Mouse (Mus musculus) 3T3-L1 (cell line): ENCODE data around the gene Plpp7.
A peak's percentile ranks its signal among the peaks of the same experiment; 100 is the strongest.

ENCODE experiments used
- DNase-seq: peaks from one replicate; pipeline ENCODE4 v3.0.0-alpha.2; 2015; ENCODE audit warnings: low read depth, low spot score

Gene Plpp7

GRCm38 (mm10) chr2:32139377-32139776, 44.0 kb downstream of the Plpp7 start:
- no peak for DNase-seq

DNA sequence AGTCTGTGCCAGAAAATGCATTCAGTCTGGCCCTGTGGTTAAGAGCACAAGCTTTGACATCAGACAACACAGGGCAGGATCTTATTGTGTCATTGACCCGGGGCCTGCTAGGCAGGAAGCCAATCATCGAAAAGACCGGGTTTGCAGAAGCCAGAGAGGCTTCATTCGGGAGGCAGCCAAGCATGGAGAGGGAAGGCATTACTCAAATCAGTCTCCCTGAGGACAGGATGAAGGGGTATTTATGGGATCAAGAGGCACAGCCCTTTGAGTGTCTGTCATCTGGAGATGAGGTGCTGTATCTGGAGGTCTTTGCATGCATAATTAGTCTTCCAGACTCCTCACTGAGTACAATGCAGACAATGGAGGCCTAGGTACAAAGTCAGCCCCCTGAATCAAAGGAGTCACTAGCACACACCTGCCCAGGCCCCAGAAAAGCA, 45.2 kb downstream of the Plpp7 start:
- DNase-seq: peak; percentile 54

DNA sequence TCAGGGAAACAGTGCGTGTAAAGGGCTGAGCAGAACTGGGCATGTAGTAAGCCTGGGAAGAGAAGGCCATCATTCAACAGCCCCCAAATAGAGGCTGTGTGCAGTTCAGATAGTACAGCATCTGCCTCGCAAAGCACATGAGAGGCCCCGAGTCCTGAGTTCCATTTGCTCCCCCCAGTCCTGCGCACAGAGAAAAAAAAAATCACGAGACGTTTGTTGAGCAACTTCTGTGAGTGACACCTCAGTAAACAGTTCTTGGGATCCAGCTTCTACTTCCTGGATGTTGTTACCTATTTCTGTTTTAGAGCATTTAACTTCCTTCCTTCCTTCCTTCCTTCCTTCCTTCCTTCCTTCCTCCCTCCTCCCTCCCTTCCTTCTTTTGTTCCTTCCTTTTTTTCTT, 46.3 kb downstream of the Plpp7 start:
- DNase-seq: no peak

DNA sequence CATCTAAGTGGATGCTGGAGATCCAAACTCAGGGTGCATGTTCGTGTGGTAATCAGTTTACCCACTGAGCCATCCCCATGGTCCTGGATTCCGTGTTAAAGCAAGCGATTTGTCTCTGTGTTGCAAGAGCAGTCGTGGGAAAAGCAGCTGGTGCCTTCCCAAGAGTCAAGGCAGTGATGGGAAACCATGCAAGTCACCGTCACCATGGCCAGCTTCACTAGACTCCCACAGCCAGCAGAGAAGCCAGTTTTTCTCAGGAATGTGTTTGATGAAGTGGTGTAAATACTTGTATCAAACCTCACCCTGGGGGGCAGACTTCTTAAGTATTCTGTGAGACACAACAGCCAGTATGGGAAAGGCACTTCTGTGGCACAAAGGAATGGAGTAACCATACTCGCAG, 47.0 kb downstream of the Plpp7 start:
- no peak for DNase-seq

DNA sequence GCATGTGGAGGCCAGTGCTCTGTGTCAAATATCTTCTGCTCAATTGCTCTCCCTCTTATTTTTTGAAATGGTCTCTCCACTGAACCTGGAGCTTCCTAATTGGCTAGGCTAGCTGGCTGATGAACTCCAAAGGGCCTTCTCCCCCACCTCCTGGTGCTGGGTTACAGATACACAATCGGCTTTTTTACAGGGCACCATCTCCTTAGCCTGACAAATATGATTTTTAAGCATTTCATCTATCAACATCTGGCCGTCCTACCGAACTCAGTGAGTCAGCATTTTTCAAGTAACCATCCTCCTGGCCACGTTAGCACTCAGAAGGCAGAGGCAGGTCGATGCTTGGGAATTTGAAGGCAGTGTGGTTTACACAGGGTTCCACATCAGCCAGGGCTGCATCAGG, 49.3 kb downstream of the Plpp7 start:
- DNase-seq: no peak

- peak; percentile 55 for DNase-seq
These were observed 51.4 kb downstream of the Plpp7 start for GRCm38 (mm10) chr2:32146617-32147162.

GRCm38 (mm10) chr2:32150135-32150534, 54.8 kb downstream of the Plpp7 start:
- DNase-seq: no peak

- peak; percentile 50 for DNase-seq
These were observed 55.2 kb downstream of the Plpp7 start for GRCm38 (mm10) chr2:32150562-32150923.

DNA sequence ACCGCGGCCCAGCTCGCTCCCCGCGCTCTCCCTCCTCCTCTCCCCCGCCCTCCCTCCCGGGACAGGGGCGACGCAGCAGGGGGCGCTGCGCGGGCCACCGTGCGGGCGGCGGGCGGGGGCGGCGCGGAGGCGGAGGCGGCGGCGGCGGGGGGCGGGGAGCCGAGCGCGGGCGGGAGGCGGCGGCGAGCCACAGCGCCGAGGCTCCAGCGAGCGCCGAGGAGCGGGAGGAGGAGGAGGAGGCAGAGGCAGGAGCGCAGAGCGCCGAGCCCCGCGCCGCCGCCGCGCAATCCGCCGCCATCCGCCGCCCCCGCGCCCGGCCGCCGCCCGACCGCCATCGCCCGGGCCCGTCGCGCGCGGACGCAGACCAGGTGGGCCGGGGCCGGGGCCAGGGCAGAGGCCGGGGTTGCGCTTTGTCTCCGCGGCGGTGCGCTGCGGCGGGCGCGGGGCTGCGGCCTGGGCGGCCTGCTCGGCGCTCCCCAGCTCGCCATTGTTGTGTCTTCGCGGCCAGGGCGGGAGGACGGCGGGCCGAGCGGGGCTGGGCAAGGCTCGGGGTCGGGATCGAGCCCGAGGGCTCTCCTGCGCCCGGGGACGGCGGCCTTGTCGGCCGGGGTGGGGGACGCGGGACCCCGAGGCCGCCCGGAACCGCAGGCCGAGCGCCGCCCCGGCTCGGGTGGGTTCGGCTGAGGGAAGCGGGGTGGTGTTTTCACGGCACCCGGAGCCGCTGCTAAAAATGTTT, 55.8 kb downstream of the Plpp7 start, which contains the start of gene Prrc2b:
Prrc2b (plus strand) TSS at position 159 of the 736 bp plus-strand sequence.
- no peak for DNase-seq

- peak; percentile 57 for DNase-seq
These were observed 56.5 kb downstream of the Plpp7 start for GRCm38 (mm10) chr2:32151660-32152366.

GRCm38 (mm10) chr2:32152367-32153034, 57.2 kb downstream of the Plpp7 start:
- DNase-seq: no peak

GRCm38 (mm10) chr2:32153041-32153790, 57.9 kb downstream of the Plpp7 start:
- DNase-seq: peak; percentile 49

GRCm38 (mm10) chr2:32153791-32154119, 58.4 kb downstream of the Plpp7 start:
- DNase-seq: no peak

GRCm38 (mm10) chr2:32154334-32154997, 59.1 kb downstream of the Plpp7 start:
- no peak for DNase-seq

- DNase-seq: no peak
These were observed 59.7 kb downstream of the Plpp7 start for GRCm38 (mm10) chr2:32154998-32155541.

- no peak for DNase-seq
These were observed 60.3 kb downstream of the Plpp7 start for GRCm38 (mm10) chr2:32155614-32156013.

DNA sequence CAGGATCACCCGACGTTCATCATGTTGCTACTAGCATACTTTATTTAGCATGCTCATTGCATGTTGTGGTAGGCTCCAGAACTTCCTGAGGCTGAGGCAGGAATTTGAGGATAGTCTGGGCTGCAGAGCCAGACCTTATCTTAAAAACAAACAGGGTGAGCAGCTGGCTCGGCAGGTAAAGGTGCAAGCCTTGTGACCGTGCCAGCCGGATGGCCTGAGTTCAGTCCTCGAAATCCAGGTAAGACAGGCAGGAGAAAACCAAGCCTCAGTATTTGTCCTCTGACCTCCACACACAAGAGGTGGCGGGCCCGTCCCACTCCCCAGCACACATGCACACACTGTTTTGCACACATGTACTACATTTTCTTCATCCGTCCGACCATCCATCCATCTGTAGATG, 61.3 kb downstream of the Plpp7 start:
- DNase-seq: no peak

DNA sequence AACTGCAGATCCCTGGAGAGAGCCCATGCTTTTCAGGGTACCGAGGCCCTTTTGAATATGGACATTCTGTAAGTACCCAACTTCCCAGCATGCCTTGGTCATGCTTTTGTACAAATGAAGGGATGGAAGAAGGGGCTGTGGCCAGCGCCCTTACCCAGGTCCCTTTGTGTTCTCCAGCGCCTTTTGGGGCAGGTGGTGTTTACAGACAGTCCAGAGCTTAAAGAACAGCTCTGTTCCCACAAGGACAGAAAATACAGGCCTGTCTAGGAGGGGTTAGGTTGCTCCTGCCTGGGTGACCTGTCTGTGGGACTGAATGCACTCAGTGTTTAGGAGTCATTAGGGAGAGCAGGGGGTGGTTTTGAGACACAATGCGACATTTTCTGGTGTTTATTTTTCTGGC, 62.0 kb downstream of the Plpp7 start:
- DNase-seq: no peak

- no peak for DNase-seq
These were observed 63.4 kb downstream of the Plpp7 start for GRCm38 (mm10) chr2:32158616-32159239.
